Mouse (Mus musculus) frontal cortex, adult 2 months (tissue): ENCODE measurements around the gene Napepld. TPM values are rescaled to one million over a fixed set of nuclear protein-coding genes. Genes with fewer than 3 reads are reported as not detected.

Source experiments
- DNase-seq, 2 experiments: peaks; one replicate each; pipeline ENCODE4 v3.0.0; 2022; ENCODE audit warnings: low spot score in 1 of 2; ENCODE audit errors: extremely low spot score in 1 of 2
- polyA plus RNA-seq: library from polyadenylated mRNA; depleted of rRNA; stranded (reverse); fragments of >200 nt; gene quantifications from 2 replicates; pipeline ENCODE4 v1.2.3, GENCODE M21; 2012; rRNA removed

Napepld gene
- polyA plus RNA-seq: 7.6 and 7.8 TPM in 2 replicates

DNA sequence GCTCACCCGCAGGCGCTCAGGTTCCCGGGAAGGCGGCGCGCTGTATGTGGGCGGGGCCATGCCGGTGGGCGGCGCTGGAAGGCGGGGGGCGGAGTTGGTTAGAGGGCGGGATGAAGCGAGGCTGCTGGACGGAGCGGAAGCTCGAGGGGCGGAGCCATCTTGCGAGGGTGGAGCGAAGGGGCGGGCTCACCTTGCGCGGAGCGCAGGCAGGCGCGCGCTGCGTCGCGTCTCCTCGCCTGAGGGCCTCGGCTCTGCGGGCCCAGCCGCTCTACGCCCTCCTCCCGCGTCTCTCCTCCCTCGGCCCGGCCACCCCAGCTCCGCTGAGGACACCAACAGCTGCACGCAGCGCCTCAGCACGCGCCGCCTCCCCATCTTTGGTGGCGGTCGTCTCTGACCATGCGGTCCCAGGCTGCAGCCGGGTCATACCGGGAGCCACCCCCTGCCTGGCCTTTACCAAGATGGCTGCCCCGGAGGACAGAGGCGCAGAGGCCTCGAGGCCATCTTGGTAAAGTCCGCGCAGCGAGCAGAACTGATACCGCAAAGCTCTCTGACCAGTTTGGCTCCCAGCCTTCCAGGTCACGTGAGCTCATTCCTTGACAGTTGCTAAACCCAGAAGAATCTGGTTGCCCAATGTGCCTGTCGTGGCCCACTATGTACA, at the start of gene Napepld:
Gene Napepld, minus strand, starts transcription at position 46 of the 658 bp plus-strand sequence.
- peak; percentile 94 to 99 for DNase-seq

DNA sequence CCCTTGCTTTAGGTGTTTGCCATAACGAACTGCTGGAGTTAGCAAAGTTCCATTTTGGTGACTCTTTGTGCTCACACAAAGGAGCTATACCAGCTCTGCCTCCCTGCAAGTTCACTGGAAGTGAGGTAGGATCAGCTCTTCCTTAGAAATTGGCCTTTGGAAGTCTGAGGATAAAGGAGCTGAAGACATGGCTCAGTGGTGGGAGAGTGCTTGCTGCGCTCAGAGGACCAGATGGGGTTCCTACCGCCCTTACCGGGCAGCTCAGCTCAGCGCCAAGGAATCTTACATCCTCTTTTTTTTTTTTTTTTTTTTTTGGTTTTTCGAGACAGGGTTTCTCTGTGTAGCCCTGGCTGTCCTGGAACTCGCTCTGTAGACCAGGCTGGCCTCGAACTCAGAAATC, 44.8 kb upstream of the Napepld start:
- DNase-seq: no peak

DNA sequence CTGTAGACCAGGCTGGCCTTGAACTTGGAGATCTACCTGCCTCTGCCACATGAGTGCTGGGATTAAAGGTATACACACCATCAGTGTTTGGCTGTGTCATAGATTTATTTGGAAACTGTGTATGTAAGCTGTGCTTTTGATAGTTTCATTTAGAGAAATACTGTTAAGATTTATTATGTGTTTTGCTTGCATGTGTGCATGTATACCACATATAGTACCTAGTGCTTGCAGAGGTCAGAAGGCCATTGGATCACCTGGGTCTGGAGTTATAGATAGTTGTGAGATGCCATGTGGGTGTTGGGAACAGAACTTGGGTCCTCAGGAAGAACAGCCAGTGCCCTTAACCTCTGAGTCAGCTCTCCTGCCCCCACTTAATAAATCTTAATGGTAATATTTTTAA, 43.5 kb upstream of the Napepld start:
- DNase-seq: no peak

DNA sequence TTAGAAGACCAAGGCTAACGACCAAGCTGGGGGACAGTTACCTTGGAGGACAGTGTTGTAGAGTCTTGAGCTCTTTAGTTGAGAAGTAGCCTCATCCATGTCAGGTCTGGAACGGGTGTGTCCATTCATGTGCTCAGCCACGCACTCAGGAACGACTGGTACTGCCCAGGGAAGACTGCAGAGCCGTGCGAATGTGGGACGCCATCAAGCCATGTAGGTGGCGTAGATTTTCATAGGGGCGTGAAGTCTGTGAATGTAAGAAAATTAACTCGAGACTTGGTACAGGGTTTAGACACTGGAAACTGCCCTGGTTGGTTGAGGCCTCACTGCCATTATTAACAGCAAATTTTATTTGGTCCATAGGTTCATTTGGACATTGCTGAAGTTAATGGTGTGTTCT, 42.4 kb upstream of the Napepld start:
- no peak for DNase-seq

DNA sequence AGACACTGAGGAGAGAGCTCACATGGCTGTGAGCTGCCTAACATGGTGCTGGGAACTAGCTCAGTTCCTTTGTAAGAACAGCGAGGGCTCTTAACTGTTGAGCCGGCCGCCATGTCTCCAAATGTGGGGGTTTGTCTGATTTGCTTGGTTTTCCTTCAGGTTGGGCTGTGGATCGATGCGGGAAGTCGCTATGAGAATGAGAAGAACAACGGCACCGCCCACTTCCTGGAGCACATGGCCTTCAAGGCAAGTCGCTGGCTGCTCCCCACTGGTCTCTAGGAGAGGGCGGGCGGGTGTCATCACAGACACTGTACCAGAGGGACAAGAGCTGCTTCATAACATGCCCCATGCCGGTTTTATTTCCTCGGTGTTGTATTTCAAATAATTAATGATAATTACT, 38.7 kb upstream of the Napepld start:
- no peak for DNase-seq

DNA sequence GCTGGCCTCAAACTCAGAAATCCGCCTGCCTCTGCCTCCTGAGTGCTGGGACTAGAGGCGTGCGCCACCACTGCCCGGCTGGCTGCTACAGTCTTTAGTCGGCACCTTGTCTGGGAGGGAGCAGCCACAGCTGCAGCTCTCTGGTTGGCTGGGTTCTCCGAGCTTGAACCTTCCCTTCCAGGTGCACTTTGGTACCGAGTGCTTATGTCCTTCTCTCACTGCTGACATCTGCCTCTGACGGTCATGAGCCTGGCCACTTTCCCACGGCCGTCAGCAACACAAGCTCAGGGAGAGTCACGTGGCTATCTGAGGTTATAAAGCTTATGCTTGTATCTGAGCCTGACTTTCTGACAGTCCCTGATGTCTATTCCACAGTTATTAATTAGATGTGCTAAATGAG, 37.9 kb upstream of the Napepld start:
- DNase-seq: no peak

DNA sequence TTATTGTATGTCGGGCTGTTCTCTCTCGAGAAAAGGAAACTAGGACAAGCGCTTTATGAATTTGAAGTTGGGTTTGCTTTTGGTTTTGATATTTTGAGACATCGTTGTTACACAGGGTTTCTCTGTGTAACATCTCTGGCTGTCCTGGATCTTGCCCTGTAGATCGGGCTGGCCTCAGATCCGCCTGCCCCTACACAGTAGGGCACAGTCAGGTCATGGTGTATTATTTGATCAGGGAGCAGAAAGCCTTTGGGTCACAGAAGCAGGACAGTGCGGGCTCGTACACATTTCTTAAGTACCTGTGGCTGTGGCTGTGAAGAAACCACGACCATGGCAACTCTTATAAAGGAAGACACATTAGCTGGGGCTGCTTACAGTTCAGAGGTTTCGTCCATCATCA, 36.4 kb upstream of the Napepld start:
- no peak for DNase-seq

DNA sequence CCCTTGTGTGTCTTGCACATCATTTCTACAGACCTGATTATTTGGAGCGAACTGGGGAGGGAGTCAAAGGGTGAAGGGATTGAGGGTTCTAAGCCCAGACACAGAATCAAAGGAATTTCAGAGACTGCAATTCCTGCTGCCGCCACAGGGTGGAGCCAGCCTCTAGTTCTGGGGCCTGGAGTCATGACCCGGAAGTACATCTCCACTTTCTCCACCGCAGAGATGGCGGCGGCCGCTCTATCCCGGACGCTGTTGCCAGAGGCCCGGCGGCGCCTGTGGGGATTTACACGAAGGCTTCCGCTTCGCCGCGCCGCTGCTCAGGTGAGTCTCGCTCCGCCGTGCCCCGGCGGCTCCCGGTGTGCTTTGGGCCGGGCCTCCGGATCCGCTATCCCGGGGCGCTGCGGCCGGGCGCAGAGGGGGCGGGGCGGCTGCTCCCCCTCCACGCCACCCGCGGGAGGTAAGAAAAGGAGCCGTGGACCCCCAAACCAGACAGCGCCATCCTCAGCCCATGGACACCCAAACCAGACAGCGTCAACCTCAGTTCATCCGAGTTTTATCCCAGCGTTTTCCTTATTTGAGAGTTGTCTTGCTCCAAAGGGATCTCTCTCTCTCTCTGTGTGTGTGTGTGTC, 35.9 kb upstream of the Napepld start, which contains the start of gene Pmpcb:
Gene Pmpcb, plus strand, starts transcription at position 186 of the 630 bp plus-strand sequence.
- peak; percentile 83 to 96 for DNase-seq

DNA sequence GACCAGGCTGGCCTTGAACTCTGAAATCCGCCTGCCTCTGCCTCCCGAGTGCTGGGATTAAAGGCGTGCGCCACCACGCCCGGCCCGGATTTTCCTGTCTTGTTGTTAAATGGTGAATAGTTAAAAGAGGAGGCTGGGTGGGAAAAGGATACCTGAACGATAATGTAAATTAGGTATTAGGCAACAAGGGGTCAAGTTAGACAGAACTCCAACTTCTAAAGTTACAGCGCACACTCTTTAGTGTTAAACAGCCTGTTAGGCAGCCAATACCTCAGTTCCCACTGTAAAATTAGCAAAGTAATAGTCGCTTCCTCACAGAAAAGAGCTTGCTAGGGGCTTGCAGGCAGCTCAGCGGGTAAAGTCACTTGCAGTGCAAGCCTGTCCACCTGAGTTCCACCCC, 34.9 kb upstream of the Napepld start:
- no peak for DNase-seq

DNA sequence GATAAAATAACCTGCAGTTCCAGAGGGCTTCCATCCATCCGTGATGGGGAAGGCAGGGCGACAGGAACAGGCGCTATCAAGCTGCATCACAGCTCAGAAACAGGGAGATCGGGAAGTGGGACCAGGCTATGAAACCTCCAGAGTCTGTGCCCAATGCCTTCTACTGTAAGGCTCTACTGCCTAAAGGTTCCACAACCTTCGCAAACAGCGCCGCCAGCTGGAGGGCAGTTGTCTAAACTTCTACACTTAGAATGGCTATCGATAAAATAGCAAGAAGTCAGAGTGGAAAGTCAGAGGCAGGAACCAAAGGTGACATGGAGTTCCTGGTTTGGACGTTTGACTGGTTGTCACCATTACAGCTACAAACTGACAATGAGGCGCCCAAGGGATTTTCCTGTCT, 34.4 kb upstream of the Napepld start:
- DNase-seq: peak in 1 of 2 experiments; percentile 76

DNA sequence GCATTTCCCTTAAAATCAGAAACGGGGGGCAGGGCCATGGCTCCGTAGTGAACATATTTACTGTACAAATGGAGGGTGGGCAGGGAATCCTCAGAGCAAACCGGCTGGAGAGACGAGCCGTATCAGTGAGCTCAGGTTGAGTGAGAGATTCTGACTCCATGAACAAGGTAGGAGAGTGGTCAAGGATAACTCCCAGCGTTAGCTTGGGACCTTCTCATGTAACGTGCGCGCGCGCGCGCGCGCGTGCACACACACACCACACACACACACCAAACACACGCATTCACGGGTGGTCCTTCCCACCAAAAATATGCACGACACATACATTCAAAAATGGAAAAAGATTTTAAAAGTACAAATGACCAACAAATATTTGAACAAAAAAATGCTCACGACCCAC, 33.9 kb upstream of the Napepld start:
- no peak for DNase-seq

DNA sequence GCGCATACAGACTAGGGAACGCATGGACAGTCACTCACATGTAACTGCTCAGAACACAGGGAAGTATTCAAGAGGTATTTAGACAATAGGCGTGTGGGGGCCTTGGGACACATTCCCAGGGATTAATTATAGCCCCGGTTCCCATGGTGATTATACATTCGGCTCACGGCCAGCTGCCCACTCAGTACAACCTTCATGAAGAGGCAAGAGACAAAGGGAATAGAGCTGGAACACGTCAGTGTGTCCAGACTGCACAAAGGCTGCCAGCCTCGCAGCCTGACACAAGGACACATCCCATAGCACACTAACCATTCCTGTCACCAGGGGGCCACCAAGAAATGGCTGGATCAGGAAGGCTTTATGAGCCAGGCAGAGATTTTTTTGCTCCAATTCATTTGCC, 31.7 kb upstream of the Napepld start:
- peak; percentile 88 for DNase-seq

DNA sequence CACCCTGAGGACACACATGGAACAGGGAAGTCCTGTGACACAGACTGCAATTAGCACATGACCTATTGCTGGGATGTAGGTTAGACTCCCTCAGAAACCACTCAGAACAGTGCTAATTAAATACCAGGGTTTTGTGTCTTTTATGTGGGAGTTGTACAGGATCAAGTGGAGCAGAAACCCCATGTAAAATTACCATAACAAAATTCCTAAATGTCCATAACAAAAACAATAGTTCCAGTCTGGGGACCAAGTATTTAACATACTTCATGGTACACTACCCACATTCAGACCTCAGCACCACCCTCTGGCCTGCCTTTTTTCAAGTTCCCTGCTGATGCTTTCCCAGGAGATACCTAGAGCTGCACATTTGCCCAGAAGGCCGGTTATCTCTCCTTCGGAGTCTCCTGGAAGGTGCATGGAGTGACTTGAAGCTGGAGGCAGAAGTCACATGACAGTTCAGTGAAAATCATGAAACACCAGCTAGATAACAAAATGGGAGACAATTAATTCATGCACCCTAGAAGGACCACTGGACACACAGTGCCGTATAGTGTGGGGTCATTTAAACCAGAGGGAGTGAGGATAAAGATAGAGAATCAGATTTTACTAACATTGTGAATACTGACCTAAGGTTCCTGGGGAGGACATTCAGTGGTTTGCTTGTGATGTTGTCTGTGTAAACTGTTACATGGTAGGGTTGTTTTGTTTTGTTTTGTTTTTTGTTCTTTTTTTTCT, 31.1 kb upstream of the Napepld start:
- DNase-seq: no peak

DNA sequence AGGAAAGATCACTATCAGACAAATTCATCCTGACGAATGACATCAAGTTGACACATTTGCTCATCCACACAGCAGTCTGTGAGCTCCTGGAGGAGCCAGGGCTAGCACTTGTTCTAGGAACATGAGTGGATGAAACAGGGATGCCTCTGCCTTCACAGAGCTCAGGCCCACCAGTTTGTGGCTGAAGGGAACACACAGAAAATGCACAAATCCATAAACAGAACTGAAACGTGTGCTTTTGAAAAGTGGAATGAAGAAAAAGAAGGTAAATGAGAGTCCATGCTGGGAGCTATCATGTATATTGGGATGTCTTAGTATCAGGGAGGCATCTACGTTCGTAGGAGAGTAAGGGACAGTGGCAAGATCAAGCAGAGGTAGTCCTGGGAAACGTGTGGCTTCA, 27.9 kb upstream of the Napepld start:
- DNase-seq: no peak

DNA sequence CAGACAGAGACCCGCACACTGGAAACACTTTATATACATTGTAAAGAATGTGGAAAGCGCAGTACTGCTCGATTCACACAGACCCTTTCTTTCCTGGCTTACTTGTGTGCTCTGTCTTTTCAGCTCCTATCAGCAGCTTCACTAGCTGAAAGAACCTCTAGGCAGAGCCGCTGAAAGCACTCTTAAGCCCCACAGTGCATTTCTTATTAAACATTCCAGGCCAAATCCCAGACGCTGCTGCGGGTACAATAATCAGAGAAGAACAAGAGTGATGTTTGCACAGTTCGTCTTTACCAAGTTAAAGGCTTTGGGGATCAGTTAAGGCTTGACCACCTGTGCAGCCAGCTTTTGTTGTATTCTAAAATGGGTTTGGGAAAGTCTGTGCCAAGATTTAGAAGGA, 23.7 kb upstream of the Napepld start:
- DNase-seq: no peak

DNA sequence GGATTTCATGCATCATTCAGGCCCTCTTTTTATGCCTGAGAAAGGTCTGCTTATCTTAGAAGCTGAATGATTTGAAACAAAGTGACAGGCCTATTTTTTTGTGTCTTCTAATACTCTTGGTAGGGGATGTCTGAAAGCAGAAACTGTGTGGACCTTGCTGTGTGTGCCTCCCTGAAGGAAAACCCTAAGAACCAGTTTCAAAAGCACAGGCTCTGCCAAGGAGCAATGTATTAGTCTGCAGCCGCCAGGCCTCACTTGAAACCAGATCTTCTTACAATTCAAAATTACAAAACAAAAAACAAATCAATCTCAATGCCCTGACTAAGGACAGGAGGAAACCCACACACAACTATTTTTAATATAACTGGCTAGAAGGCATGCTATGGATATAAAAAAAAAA, 23.2 kb upstream of the Napepld start:
- no peak for DNase-seq

DNA sequence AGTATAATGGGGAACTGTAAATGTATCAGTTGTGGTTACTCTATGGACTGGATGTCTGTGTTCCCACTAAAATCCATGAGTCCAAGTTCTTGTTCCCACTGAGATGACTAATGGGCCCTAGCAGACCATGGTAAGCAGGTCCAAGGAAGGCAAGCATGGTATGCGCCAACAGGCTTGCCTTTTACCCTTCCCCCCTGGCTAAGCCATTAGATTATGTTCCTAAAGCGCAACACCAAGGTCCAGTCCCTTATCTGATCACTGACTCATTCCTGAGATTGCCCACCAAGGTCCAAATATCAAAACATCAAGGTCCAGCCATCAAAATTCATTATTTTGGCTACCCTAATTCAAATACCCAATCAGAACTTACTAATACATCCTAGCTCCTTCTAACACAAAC, 18.0 kb upstream of the Napepld start:
- DNase-seq: no peak

DNA sequence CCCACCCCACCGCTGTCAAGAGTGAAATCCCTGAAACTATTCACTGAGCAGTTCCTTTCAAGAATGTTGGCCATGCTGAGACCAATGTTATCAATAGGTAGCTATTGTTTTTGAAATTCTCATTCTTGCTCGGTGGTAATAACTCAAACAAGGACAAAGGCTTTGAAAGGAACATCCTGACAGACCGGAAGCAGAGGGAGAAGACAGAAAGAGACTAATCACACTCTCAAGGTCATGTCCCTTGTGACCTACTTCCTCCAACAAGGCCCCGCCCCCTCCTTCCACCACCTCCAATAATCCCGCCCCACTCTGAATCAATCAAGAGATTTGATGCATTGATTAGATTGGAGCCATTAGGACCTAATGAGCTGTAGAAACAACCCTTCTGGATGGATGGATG, 17.4 kb upstream of the Napepld start:
- no peak for DNase-seq

DNA sequence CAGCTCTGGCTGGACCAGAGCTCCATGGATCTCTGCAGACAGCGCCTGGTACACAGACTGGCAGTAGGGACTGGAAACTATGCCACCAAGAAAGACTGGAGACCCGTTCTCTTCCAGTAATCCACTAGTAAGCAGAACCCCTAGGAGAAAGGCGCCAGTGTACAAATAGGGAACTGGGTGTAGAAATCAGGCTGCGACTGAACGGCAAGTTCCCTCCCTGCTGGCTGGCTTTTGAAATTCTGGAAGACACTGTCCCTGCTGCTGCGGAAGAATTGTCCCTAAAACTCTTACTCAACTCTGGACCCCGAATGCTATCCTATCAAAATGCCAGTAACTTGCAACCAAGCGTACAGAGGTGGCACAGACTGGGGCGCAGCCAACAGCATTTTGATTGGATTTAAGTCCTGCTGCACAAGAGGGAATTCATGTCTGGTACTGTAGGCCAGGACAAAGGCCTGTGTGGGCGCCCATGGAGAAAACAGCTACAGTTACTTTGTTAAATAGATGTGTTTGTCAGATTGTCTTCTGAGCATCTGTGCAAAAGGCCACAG, 16.0 kb upstream of the Napepld start:
- no peak for DNase-seq

DNA sequence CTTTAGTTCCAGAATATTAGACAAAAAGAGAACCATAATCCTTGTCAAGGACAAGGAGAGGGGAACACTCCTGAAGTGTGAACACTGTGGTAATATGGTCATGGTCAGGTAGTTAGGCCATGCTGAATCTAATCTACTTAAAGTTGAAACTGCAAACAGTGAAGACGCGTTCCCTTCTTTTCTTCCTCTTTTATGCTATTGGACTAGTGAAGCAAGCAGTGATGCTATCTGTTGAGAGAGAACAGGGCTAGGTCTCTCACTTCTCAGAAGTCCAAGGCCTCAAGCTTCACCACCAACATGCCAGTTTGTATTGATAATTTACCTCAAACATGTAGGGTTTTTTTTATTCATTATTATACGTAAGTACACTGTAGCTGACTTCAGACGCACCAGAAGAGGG, 13.3 kb upstream of the Napepld start:
- no peak for DNase-seq

DNA sequence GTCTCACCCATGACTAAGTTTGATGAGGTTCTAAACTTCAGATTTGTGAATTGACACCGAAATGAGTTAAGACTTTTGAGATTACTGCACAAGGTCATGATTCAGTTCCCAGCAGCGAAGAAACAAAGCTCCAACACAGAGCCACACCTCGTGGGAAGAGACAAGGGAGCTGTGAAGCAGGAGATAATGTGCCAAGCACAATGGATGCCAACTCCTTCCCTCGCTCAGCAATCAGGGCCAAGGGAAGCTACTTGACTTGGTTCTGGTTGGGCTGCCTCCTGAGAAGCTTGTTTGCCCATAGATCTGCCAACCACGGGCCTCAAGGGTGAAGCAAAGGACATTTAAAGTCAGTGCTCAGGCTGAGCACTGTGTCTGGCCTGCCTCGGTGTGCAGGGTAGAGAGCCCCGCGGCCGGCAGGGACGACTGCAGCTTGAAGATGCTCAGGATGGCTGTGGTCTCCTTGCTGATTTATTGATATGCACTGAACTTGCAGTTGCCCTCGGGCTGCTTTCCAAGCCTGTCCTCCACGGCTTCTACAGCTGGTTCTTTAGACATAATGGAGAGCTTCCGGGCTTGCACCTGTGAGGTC, 11.0 kb upstream of the Napepld start:
- DNase-seq: no peak
